Mouse (Mus musculus) hindbrain, embryonic 15.5 days (tissue): Measurements from ENCODE around the gene Cmip. TPM values are rescaled to one million over a fixed set of nuclear protein-coding genes. Genes with fewer than 3 reads are reported as not detected.
"Not testable (repeated sequence)": the region's sequence is repeated elsewhere in the genome, so short reads cannot be mapped to it uniquely, and the experiment has no call there.

Experiments
- ATAC-seq: fragments of 200-750 bp; cut with Nextera tagmentation; 2 replicates; pipeline ENCODE4 v1.8.0; 2017; ENCODE audit warnings: low read depth, moderate number of reproducible peaks, moderate TSS enrichment; ENCODE audit not compliant: low FRiP score
- H3K27ac ChIP-seq: fragments of 300-500 bp; sonication (generic); replicated peaks from 2 replicates; pipeline ENCODE4 v1.5.1; 2015; ENCODE audit warnings: mild to moderate bottlenecking, inconsistent platforms
- H3K27me3 ChIP-seq: fragments of 300-500 bp; sonication (generic); 2 replicates; pipeline ENCODE4 v1.6.1; 2015; ENCODE audit warnings: control low read depth, inconsistent platforms
- H3K36me3 ChIP-seq: fragments of 300-500 bp; sonication (generic); 2 replicates; pipeline ENCODE4 v1.6.1; 2015; ENCODE audit warnings: control low read depth, inconsistent platforms
- H3K4me1 ChIP-seq: fragments of 300-500 bp; sonication (generic); replicated peaks from 2 replicates; pipeline ENCODE4 v1.6.1; 2015; ENCODE audit warnings: control low read depth, inconsistent platforms
- H3K4me2 ChIP-seq: fragments of 300-500 bp; sonication (generic); 2 replicates; pipeline ENCODE4 v1.6.1; 2015; ENCODE audit warnings: moderate library complexity, mild to moderate bottlenecking, inconsistent platforms
- H3K4me3 ChIP-seq: fragments of 300-500 bp; sonication (generic); 2 replicates; pipeline ENCODE4 v1.5.1; 2015; ENCODE audit warnings: mild to moderate bottlenecking, inconsistent platforms
- H3K9ac ChIP-seq: fragments of 300-500 bp; sonication (generic); 2 replicates; pipeline ENCODE4 v1.6.1; 2015; ENCODE audit warnings: inconsistent platforms
- H3K9me3 ChIP-seq: fragments of 300-500 bp; sonication (generic); 2 replicates; pipeline ENCODE4 v1.6.1; 2016; ENCODE audit warnings: control low read depth, inconsistent platforms
- WGBS: fragments of 180-500 bp; shearing (Covaris S2); methylation state at CpG from one replicate; pipeline ENCODE4 v1.1.7; 2015; 5-methylcytosine and 5-hydroxymethylcytosine counted together
- polyA plus RNA-seq: library from polyadenylated mRNA; unstranded; fragments of >200 nt; fragmentation: Nextera tagmentation; extraction: Ambion mirVana; gene quantifications from 2 replicates; pipeline ENCODE4 v1.2.1, GENCODE M21; 2015

The Cmip gene
- polyA plus RNA-seq, 1 experiment from 2014 or later, result 203 TPM

GRCm38 (mm10) chr8:117422343-117422742 is 165.5 kb downstream of the Cmip start:
- Histone ChIP-seq H3K36me3 (peaks cover 11% of the 10 kb centered on the region), H3K9me3 (no peaks in the 10 kb centered on the region), H3K4me3 (no peak overlapping the region), H3K4me2 (no peak overlapping the region), H3K27ac (peak overlapping the region; percentile 9), H3K4me1 (peaks cover 19% of the 10 kb centered on the region), H3K27me3 (no peaks in the 10 kb centered on the region), H3K9ac (no peak overlapping the region)
- no peak for ATAC-seq
- WGBS, result 68% methylated on average over 6 of the region's 6 CpGs

DNA sequence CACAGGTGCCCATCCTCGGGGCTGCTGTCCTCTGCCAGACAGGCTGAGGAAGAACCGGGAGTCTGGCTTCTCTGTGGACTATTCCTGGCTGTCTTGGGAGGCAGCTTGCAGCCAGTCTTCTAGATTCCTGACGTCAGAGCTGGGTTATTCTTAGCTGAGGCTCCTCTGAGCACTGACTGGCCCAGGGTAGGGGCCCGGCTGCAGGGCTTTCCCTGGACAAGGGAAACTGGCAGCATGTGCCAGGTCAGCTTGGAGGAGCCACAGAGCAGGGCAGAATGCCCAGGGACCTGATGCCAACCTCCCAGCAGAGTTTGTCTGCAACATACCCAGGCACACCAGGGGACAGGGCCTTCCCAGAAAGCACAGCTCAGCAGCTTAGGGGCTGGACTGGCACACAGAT is 166.2 kb downstream of the Cmip start:
- WGBS, result 72% methylated on average over 4 of the region's 4 CpGs
- Histone ChIP-seq H3K4me1 (peaks cover 19% of the 10 kb centered on the region), H3K9ac (no peak overlapping the region), H3K27me3 (no peaks in the 10 kb centered on the region), H3K9me3 (no peaks in the 10 kb centered on the region), H3K4me3 (no peak overlapping the region), H3K4me2 (no peak overlapping the region), H3K27ac (peak overlapping the region; percentile 70), H3K36me3 (peaks cover 14% of the 10 kb centered on the region)
- peak; percentile 86 for ATAC-seq

DNA sequence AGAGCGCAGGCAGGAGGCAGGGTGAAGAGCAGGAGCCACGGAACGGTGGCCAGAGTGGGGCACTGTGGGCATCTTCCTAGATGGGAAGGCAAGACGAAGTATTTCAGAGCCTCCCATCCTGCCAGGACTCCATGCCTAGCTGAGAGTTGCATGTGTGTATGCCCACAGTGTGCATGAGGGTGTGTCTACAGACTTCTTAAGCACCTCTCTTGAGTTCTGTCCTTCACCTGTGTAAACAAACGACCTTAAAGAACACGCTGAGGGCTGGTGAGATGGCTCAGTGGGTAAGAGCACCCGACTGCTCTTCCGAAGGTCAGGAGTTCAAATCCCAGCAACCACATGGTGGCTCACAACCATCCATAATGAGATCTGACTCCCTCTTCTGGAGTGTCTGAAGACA is 171.0 kb downstream of the Cmip start:
- H3K4me1 ChIP-seq, H3K4me2 ChIP-seq, H3K9me3 ChIP-seq, H3K9ac ChIP-seq, H3K4me3 ChIP-seq, H3K27me3 ChIP-seq, H3K27ac ChIP-seq, ATAC-seq: not testable (repeated sequence)
- 92% methylated on average over 8 of the region's 8 CpGs for WGBS
- H3K36me3 ChIP-seq, result peaks cover 25% of the 10 kb centered on the region

DNA sequence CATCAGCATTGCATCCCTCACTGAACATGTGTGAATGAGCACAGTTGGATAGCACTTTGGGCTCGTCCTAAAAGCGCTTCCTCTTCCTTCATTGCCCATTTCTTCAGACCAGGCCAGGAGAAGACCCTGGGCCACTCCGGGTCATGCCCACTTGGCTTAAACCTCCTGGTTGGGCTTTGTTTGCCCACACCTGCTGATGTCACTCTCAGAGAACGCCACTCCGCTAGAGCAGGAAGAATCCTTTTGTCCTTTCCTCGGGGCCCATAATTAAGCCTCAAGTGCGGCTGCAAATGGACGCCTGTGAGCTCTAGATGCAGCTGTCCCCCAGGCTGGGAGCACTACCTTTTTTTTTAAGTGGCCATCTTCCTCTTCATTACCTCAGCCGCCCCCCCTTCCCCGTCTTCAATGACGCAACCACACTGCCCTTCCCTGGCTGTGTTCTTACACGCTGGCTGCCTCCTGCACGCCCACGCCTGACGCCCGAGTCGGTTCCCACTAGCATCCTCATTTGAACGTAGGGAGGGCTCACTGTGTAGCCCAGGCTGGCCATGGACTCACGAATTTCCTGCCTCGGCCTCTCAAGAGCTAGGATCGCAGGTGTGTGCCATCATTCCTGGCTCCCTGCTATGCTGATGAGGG is 171.8 kb downstream of the Cmip start:
- no peak overlapping the region for H3K9ac ChIP-seq
- H3K27ac ChIP-seq, result no peak overlapping the region
- H3K9me3 ChIP-seq, result no peaks in the 10 kb centered on the region
- peaks cover 25% of the 10 kb centered on the region for H3K36me3 ChIP-seq
- H3K4me3 ChIP-seq, result no peak overlapping the region
- WGBS, result 62% methylated on average over 21 of the region's 21 CpGs
- H3K27me3 ChIP-seq, result no peaks in the 10 kb centered on the region
- H3K4me2 ChIP-seq, result no peak overlapping the region
- no peaks in the 10 kb centered on the region for H3K4me1 ChIP-seq
- ATAC-seq, result no peak

- WGBS, result 91% methylated on average over 4 of the region's 4 CpGs
- no peak overlapping the region for H3K4me2 ChIP-seq
- H3K27me3 ChIP-seq, result no peaks in the 10 kb centered on the region
- H3K4me3 ChIP-seq, result no peak overlapping the region
- H3K36me3 ChIP-seq, result peaks cover 33% of the 10 kb centered on the region
- H3K9me3 ChIP-seq, result no peaks in the 10 kb centered on the region
- no peak overlapping the region for H3K27ac ChIP-seq
- no peak overlapping the region for H3K9ac ChIP-seq
- H3K4me1 ChIP-seq, result no peaks in the 10 kb centered on the region
- ATAC-seq, result no peak
Measured at GRCm38 (mm10) chr8:117430624-117431023, 173.8 kb downstream of the Cmip start.

GRCm38 (mm10) chr8:117431554-117431953 is 174.7 kb downstream of the Cmip start:
- 79% methylated on average over 3 of the region's 3 CpGs for WGBS
- Histone ChIP-seq H3K9ac (no peak overlapping the region), H3K27ac (no peak overlapping the region)

GRCm38 (mm10) chr8:117432111-117432510 is 175.2 kb downstream of the Cmip start:
- Histone ChIP-seq H3K36me3 (peaks cover 39% of the 10 kb centered on the region), H3K9ac (no peak overlapping the region), H3K9me3 (no peaks in the 10 kb centered on the region), H3K4me1 (no peaks in the 10 kb centered on the region), H3K4me2 (no peak overlapping the region), H3K4me3 (no peak overlapping the region), H3K27ac (no peak overlapping the region), H3K27me3 (no peaks in the 10 kb centered on the region)
- ATAC-seq, result no peak
- WGBS, result 80% methylated on average over 8 of the region's 8 CpGs

More at GRCm38 (mm10) chr8:117431554-117431953, 174.7 kb downstream of the Cmip start:
- no peak overlapping the region for H3K4me2 ChIP-seq
- ATAC-seq, result no peak
- H3K27me3 ChIP-seq, result no peaks in the 10 kb centered on the region
- H3K36me3 ChIP-seq, result peaks cover 39% of the 10 kb centered on the region
- H3K4me3 ChIP-seq, result no peak overlapping the region
- H3K9me3 ChIP-seq, result no peaks in the 10 kb centered on the region
- no peaks in the 10 kb centered on the region for H3K4me1 ChIP-seq

DNA sequence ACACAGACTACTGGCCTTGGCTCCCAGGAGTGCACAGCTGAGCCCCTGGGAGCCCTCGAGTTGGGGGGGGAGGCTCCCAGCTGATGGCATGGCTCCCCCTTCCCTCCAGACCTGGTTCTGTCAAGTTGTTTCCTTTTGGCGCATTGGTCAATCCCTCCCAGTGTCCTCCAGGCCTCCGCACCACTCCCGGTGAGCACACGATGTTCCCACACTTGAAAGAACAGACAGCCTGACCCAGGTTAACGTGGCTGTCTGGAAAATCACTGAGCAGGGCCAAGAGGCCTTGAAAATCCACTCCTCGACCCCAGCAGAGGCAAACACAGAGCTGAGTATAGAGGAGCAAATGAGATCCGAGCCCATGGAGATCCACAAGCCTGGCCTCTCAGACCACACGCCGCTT is 177.1 kb downstream of the Cmip start:
- no peaks in the 10 kb centered on the region for H3K4me1 ChIP-seq
- no peaks in the 10 kb centered on the region for H3K27me3 ChIP-seq
- no peak overlapping the region for H3K9ac ChIP-seq
- ATAC-seq, result no peak
- H3K36me3 ChIP-seq, result peaks cover 48% of the 10 kb centered on the region
- H3K4me3 ChIP-seq, result no peak overlapping the region
- H3K27ac ChIP-seq, result no peak overlapping the region
- WGBS, result 90% methylated on average over 10 of the region's 10 CpGs
- no peak overlapping the region for H3K4me2 ChIP-seq
- no peaks in the 10 kb centered on the region for H3K9me3 ChIP-seq

DNA sequence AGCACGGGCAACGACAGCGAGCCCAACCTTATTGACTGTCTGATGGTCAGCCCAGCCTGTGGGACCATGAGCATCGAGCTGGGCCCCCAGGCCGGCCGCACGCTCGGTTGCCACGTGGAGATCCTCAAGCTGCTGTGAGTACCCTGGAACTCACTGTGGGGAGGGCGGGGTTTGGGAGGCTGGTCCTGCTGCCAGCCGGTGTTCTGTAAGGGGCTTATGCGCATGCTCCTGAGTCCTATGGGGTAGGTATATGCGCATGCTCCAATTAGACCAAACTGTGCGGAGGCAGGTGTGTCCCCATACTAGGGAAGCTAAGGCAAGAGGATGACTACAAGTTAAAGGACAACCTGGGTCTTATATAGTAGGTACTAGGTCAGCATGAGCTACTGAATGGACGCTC is 179.9 kb downstream of the Cmip start:
- Histone ChIP-seq H3K36me3 (peaks cover 45% of the 10 kb centered on the region), H3K9me3 (no peaks in the 10 kb centered on the region), H3K4me2 (no peak overlapping the region), H3K9ac (no peak overlapping the region), H3K27me3 (no peaks in the 10 kb centered on the region), H3K4me3 (no peak overlapping the region), H3K27ac (no peak overlapping the region), H3K4me1 (no peaks in the 10 kb centered on the region)
- no peak for ATAC-seq
- 95% methylated on average over 15 of the region's 15 CpGs for WGBS

DNA sequence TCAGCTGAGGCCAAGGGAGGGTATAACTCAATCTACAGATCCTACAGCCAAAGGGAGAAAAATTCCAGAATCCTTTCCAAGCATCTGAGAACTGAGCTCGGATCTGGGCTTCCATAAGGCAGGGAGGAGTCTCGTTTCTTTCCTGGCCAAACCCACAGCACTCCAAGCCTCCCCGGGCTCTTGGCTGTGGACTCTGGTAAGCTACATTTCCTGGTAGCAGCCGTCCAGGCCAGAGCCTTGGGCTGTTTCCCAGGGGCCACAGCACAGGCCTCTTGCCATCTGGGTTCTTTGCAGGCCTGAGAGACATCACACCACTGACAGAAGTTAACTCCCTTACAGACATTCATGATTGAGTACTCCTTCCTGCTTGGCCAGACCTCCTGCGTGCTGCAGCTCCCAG is 180.8 kb downstream of the Cmip start:
- no peak overlapping the region for H3K9ac ChIP-seq
- 82% methylated on average over 5 of the region's 5 CpGs for WGBS
- H3K4me2 ChIP-seq, result no peak overlapping the region
- no peak for ATAC-seq
- no peaks in the 10 kb centered on the region for H3K27me3 ChIP-seq
- peaks cover 45% of the 10 kb centered on the region for H3K36me3 ChIP-seq
- no peaks in the 10 kb centered on the region for H3K9me3 ChIP-seq
- H3K4me3 ChIP-seq, result no peak overlapping the region
- no peak overlapping the region for H3K27ac ChIP-seq
- H3K4me1 ChIP-seq, result no peaks in the 10 kb centered on the region

DNA sequence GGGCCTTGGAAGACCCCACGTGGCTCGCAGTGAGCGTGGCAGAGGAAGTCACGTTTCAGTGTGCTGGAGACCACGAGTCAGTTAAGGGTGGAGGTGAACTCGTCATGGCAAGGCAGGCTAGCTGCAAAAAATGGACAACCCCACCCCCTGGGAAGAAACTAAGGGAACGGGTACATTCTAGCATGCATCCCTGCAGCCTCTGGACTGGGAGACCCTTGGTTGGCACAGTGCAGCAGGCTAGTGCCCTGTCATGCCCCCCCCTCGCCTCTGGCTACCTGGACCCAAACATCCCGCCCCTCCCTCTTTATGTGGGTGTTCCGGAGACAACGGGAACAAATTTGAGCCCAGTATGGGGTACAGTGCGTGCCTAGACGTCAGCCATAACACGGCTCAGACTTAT is 183.5 kb downstream of the Cmip start:
- Histone ChIP-seq H3K9me3 (no peaks in the 10 kb centered on the region), H3K4me2 (no peak overlapping the region), H3K4me3 (no peak overlapping the region), H3K4me1 (peaks cover 3% of the 10 kb centered on the region; the same call in 1 of the 2 replicates), H3K27ac (no peak overlapping the region), H3K9ac (no peak overlapping the region), H3K36me3 (peaks cover 45% of the 10 kb centered on the region), H3K27me3 (no peaks in the 10 kb centered on the region)
- WGBS, result 93% methylated on average over 13 of the region's 14 CpGs
- no peak for ATAC-seq

DNA sequence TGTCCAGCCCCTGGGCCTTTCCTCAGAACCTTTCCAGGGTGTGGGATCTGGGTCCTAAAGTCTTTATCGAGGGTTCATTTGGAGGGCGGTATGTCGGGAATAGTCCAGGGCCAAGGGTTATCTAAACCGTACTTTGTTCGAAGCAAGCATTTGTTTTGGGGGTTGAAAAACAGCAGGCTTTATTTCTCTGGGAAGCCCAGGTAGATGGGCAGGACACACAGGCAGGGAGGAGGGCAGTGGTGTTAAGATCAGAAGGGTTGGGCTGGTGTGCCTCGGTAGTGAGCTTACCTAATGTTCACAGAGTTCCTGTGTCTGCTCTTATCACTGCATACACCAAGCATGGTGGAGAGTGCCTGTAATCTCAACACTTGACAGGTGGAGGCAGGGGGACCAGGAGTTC is 183.9 kb downstream of the Cmip start:
- no peak overlapping the region for H3K27ac ChIP-seq
- no peak for ATAC-seq
- WGBS, result 94% methylated on average over 6 of the region's 6 CpGs
- H3K9ac ChIP-seq, result no peak overlapping the region
- H3K27me3 ChIP-seq, result no peaks in the 10 kb centered on the region
- H3K4me3 ChIP-seq, result no peak overlapping the region
- no peak overlapping the region for H3K4me2 ChIP-seq
- H3K9me3 ChIP-seq, result no peaks in the 10 kb centered on the region
- peaks cover 6% of the 10 kb centered on the region; the same call in 1 of the 2 replicates for H3K4me1 ChIP-seq
- H3K36me3 ChIP-seq, result peaks cover 40% of the 10 kb centered on the region

DNA sequence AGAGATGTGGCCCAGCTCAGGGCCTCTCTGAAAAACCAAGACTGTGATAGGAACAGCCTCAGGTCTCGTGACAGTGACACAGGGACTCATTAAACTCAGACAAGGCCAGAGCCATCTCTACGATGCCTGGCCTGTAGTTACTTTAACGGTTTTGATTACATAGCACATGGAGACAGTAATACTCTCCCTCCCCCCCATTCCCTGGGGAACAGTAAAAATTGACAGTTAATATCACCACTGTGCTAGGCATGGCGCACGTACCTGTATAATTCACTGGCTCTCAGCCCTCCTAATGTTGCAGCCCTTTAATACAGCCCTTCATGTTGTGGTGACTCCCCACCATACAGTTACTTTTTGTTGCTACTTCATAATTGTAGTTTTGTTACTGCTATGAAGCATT is 188.6 kb downstream of the Cmip start:
- Histone ChIP-seq H3K4me3 (no peak overlapping the region), H3K4me1 (peaks cover 21% of the 10 kb centered on the region), H3K4me2 (no peak overlapping the region), H3K27me3 (no peaks in the 10 kb centered on the region), H3K36me3 (peaks cover 30% of the 10 kb centered on the region), H3K9ac (no peak overlapping the region), H3K27ac (0 out of 2 replicates have a peak overlapping the region, but pooled peaks have one; percentile 53), H3K9me3 (no peaks in the 10 kb centered on the region)
- WGBS, result 49% methylated on average over 5 of the region's 5 CpGs
- ATAC-seq, result no peak
